Mouse (Mus musculus) bone marrow macrophage, adult 2 months (primary cell): Measurements from ENCODE around the gene Dnah2.

Experiments
- CTCF ChIP-seq: IDR thresholded peaks from 2 replicates; pipeline ENCODE4 v1.5.1; 2012; ENCODE audit warnings: low read depth, mild to moderate bottlenecking, low read length, moderate library complexity
- POLR2A ChIP-seq: IDR thresholded peaks from 2 replicates; pipeline ENCODE4 v1.6.1; 2012; ENCODE audit warnings: mild to moderate bottlenecking, low read depth, low read length, borderline replicate concordance

- TF ChIP-seq CTCF (no peak), POLR2A (no peak)
Measured at GRCm38 (mm10) chr11:69419813-69420553, 128.9 kb downstream of the Dnah2 start.
